Mouse (Mus musculus) ES-E14 (cell line): ENCODE measurements around the gene Olfr575. TPM values are rescaled to one million over a fixed set of nuclear protein-coding genes. Genes with fewer than 3 reads are reported as not detected.

ENCODE experiments used
- DNase-seq: peaks from one replicate; pipeline ENCODE4 v3.0.0-alpha.2; 2013; ENCODE audit warnings: low read depth, low spot score
- H3K27ac ChIP-seq: 2 replicates; pipeline ENCODE4 v1.5.1; 2012; ENCODE audit warnings: low read depth, mild to moderate bottlenecking, low read length, moderate library complexity, mixed read lengths; ENCODE audit not compliant: poor library complexity, insufficient read depth, severe bottlenecking
- H3K36me3 ChIP-seq: 2 replicates; pipeline ENCODE4 v1.6.1; 2012; ENCODE audit warnings: mild to moderate bottlenecking, low read length, moderate library complexity, mixed read lengths; ENCODE audit not compliant: control insufficient read depth, poor library complexity, insufficient read depth, severe bottlenecking
- H3K4me1 ChIP-seq, 2 experiments: fragments of 150-350 bp in 1 of 2; sonication (generic) in 1 of 2; 2 replicates each; pipeline ENCODE4 v1.6.1; 2012; ENCODE audit warnings: low read length in 2 of 2, mild to moderate bottlenecking in 1 of 2, mixed read lengths in 1 of 2; ENCODE audit not compliant: control insufficient read depth in 2 of 2, insufficient read depth in 2 of 2, poor library complexity in 1 of 2
- H3K4me3 ChIP-seq, 2 experiments: fragments of 150-350 bp in 1 of 2; sonication (generic) in 1 of 2; 2 replicates each; pipeline ENCODE4 v1.5.1; 2012; ENCODE audit warnings: low read length in 2 of 2, low read depth in 1 of 2, mild to moderate bottlenecking in 1 of 2, mixed read lengths in 1 of 2; ENCODE audit not compliant: insufficient read depth in 1 of 2, poor library complexity in 1 of 2, severe bottlenecking in 1 of 2
- H3K9ac ChIP-seq: 2 replicates; pipeline ENCODE4 v1.6.1; 2012; ENCODE audit warnings: low read depth, mild to moderate bottlenecking, low read length, mixed read lengths; ENCODE audit not compliant: poor library complexity, insufficient read depth, severe bottlenecking
- H3K9me3 ChIP-seq: fragments of 150-350 bp; sonication (generic); 2 replicates; pipeline ENCODE4 v1.6.1; 2012; ENCODE audit warnings: low read depth, mild to moderate bottlenecking, low read length; ENCODE audit not compliant: control insufficient read depth, insufficient read depth
- CHD2 ChIP-seq: IDR thresholded peaks from 2 replicates; pipeline ENCODE4 v1.6.1; 2014; ENCODE audit warnings: mild to moderate bottlenecking, low read depth, low read length, inconsistent platforms
- HCFC1 ChIP-seq: IDR thresholded peaks from 2 replicates; pipeline ENCODE4 v1.6.1; 2012; ENCODE audit warnings: low read length, inconsistent platforms, borderline replicate concordance; ENCODE audit not compliant: insufficient read depth
- MAFK ChIP-seq: IDR thresholded peaks from 2 replicates; pipeline ENCODE4 v1.6.1; 2014; ENCODE audit warnings: mild to moderate bottlenecking, low read depth, low read length, inconsistent platforms; ENCODE audit not compliant: insufficient read depth
- ZC3H11A ChIP-seq: IDR thresholded peaks from 2 replicates; pipeline ENCODE4 v1.6.1; 2012; ENCODE audit warnings: low read depth, mild to moderate bottlenecking, inconsistent platforms, low read length, borderline replicate concordance
- ZNF384 ChIP-seq: IDR thresholded peaks from 2 replicates; pipeline ENCODE4 v1.6.1; 2012; ENCODE audit warnings: low read depth, low read length, inconsistent platforms
- in situ Hi-C, 2 experiments: fragments of 600-800 bp; cut with MboI; formaldehyde crosslinking; loops; one replicate each; pipeline ENCODE4 v1.15.1; 2025; ENCODE audit warnings: low sequenced_read_pairs in 2 of 2, inconsistent platforms in 1 of 2; ENCODE audit not compliant: unreplicated experiment in 2 of 2
- total RNA-seq: library from RNA; depleted of rRNA; stranded (reverse); fragments of 300-350 nt; gene quantifications from 2 replicates; pipeline ENCODE4 v1.2.3, GENCODE M21; 2012; rRNA removed

Gene Olfr575
- total RNA-seq, 1 experiment = not detected

DNA sequence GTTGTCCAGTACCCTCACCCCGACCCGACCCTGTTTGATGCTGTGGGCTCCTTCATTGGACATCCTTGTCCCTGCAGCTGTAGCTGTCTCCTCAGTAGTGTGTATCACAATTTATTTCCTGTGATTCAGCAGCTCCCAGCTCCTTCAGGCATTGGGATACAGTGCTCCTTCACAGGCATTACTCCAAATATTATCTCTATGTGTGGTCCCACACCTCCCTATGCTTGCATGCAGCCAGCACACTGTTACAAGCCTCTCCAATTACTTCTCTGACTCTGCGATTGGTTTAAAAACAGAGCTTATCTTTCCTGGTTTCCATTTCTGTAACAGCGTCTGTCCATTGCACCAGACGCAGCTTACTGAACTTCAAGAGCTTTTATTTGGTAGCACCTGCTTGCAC is 42.2 kb downstream of the Olfr575 start:
- TF ChIP-seq CHD2 (no peak), ZC3H11A (no peak), HCFC1 (no peak), MAFK (no peak), ZNF384 (no peak)
- in situ Hi-C loops = loop anchor here (10.0 to 25.0 kb wide), 2 partner anchors 404 to 412 kb away; no protein-coding TSS in a partner anchor
- no peak for DNase-seq

GRCm38 (mm10) chr7:102915261-102915660 is 43.3 kb downstream of the Olfr575 start:
- in situ Hi-C loops = loop anchor here (10.0 to 25.0 kb wide), 2 partner anchors 403 to 410 kb away; no protein-coding TSS in a partner anchor
- Histone ChIP-seq H3K9me3 (no peaks in the 10 kb centered on the region), H3K27ac (no peak overlapping the region), H3K4me1 (no peaks in the 10 kb centered on the region), H3K4me3 (no peak overlapping the region), H3K9ac (no peak overlapping the region), H3K36me3 (no peaks in the 10 kb centered on the region)
- DNase-seq = no peak
- TF ChIP-seq ZNF384 (no peak), ZC3H11A (no peak), CHD2 (no peak), MAFK (no peak), HCFC1 (no peak)

More for the DNA sequence above, 42.2 kb downstream of the Olfr575 start:
- Histone ChIP-seq H3K9ac (no peak overlapping the region), H3K4me1 (no peaks in the 10 kb centered on the region), H3K4me3 (no peak overlapping the region), H3K36me3 (no peaks in the 10 kb centered on the region), H3K27ac (no peak overlapping the region), H3K9me3 (no peaks in the 10 kb centered on the region)

Other genes starting within 250 kb of the Olfr575 start
- gene Olfr33, start 239.7 kb downstream of the Olfr575 start, total RNA-seq = not detected in 2 replicates
- gene Olfr559, start 231.3 kb downstream of the Olfr575 start, total RNA-seq = not detected in 2 replicates
- not detected in 2 replicates for gene Olfr560, start 199.4 kb downstream of the Olfr575 start, total RNA-seq
- not detected in 2 replicates for gene Olfr78, start 199.3 kb downstream of the Olfr575 start, total RNA-seq
- gene Olfr561, start 187.6 kb downstream of the Olfr575 start, total RNA-seq = not detected in 2 replicates
- gene Olfr564, start 155.3 kb downstream of the Olfr575 start, total RNA-seq = not detected in 2 replicates
- not detected in 2 replicates for gene Olfr566, start 100.0 kb downstream of the Olfr575 start, total RNA-seq
- not detected in 2 replicates for gene Olfr568, start 81.7 kb downstream of the Olfr575 start, total RNA-seq
- not detected in 2 replicates for gene Olfr569, start 67.9 kb downstream of the Olfr575 start, total RNA-seq
- not detected in 2 replicates for gene Olfr570, start 64.2 kb downstream of the Olfr575 start, total RNA-seq
- gene Olfr571, start 41.2 kb downstream of the Olfr575 start, total RNA-seq = not detected in 2 replicates
- not detected in 2 replicates for gene Olfr572, start 34.4 kb downstream of the Olfr575 start, total RNA-seq
- not detected in 2 replicates for gene Olfr573-ps1, start 16.2 kb downstream of the Olfr575 start, total RNA-seq
- not detected in 2 replicates for gene Olfr574, start 10.3 kb downstream of the Olfr575 start, total RNA-seq
- gene Olfr576, start 3.9 kb upstream of the Olfr575 start, total RNA-seq = not detected in 2 replicates
- gene Olfr577, start 17.2 kb upstream of the Olfr575 start, total RNA-seq = not detected in 2 replicates
- not detected in 2 replicates for gene Olfr578, start 30.5 kb upstream of the Olfr575 start, total RNA-seq
- gene Olfr582, start 79.2 kb upstream of the Olfr575 start, total RNA-seq = not detected in 2 replicates
- not detected in 2 replicates for gene Olfr583, start 92.5 kb upstream of the Olfr575 start, total RNA-seq
- gene Olfr584, start 123.1 kb upstream of the Olfr575 start, total RNA-seq = not detected in 2 replicates
- not detected in 2 replicates for gene Olfr585, start 138.9 kb upstream of the Olfr575 start, total RNA-seq
- not detected in 2 replicates for gene Olfr586, start 166.9 kb upstream of the Olfr575 start, total RNA-seq
- gene Olfr588-ps1, start 182.1 kb upstream of the Olfr575 start, total RNA-seq = not detected in 2 replicates
- not detected in 2 replicates for gene Olfr589, start 197.6 kb upstream of the Olfr575 start, total RNA-seq
- not detected in 2 replicates for gene Olfr591, start 219.6 kb upstream of the Olfr575 start, total RNA-seq
- not detected in 2 replicates for gene Olfr592, start 226.0 kb upstream of the Olfr575 start, total RNA-seq